Mouse (Mus musculus) right cerebral cortex, postnatal 36 days (tissue): ENCODE data around the gene Scap.
"Not testable (repeated sequence)": the region's sequence is repeated elsewhere in the genome, so short reads cannot be mapped to it uniquely, and the experiment has no call there.

Source experiments
- DNase-seq, 2 experiments: peaks; one replicate each; pipeline ENCODE4 v3.0.0; 2022; ENCODE audit warnings: low spot score in 2 of 2, mixed read lengths in 1 of 2

The Scap gene

DNA sequence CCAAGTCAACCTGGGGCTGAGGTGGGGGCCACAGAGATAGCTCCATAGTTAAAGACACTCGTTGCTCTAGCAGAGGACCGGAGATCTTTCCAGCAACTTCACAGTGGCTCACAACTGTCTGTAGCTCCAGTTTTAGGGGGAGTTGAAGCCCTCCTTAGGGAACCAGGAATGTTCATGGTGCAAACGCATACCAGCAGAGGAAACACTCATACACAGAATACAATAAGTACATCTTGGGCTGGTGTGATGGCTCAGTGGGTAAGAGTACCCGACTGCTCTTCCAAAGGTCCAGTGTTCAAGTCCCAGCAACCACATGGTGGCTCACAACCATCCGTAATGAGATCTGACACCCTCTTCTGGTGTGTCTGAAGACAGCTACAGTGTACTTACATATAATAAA is 2.2 kb upstream of the Scap start:
- not testable (repeated sequence) for DNase-seq

DNA sequence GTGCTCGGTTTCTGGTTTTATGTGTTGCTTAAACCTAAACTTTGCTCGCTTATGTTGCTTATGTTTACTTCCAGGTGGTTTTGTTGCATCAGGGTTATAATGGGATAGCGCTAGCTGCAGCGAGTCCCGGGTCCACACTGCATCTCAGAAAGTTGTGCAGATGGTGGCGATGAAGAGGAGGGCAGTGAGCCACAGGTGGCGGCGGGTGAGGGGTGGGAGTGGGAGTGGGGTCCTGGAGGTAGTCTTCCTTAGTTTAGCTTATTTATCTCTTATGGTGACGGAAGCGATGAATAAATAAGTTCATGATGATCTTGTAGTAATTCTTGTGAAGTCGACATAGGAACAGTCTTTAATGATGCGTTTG is 790 bp downstream of the Scap start:
- DNase-seq: no peak

DNA sequence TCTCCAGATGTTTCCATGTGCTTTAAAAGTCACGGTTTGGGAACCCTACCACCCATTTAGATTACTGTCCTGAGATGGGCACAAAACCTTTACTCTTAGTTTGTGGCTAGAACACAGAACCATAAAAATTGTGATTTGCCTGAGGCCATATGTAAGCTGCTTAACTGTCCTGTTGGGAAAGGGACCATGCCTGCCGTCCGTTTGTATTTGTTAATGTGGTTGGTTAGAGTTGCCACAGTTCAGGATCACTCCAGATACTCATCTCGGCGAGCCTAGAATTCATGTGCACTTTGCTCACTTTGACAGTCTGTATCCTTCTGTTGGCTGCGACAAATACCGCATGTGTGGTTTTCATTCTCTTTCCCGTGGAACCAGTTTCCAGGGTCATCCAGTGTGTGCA is 1.8 kb downstream of the Scap start:
- no peak for DNase-seq

DNA sequence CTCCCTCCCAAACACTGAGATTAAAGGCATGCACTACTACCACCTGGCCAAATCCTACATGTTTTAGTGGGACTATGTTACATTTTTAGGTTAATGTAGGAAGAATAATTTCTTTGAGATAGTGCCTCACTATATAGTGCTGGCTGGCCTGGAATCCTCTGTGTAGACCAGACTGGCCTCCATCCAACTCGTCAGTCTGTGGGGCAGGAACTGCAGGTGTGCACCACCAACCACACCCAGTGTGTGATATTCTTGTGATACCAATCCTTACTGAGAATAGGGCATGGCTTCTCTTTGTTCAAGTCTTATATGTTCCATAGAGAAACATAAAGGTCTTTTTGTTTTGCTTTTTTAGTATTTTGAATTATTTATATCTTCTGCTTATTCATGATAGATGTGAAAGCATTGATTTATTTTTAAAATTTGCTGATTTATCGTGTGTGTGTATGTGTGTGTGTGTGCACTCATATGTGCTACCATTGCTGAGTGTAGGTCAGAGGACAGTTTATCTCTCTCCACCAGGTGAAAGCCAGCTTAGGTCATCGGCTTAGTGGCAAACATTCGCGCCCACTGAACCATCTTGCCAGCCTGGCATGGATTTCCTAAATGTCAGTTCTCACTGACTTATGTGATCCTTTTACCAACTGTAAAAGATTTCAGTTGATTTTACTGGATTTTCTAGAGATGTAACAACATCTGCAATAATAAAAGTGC is 7.1 kb downstream of the Scap start:
- DNase-seq: no peak

DNA sequence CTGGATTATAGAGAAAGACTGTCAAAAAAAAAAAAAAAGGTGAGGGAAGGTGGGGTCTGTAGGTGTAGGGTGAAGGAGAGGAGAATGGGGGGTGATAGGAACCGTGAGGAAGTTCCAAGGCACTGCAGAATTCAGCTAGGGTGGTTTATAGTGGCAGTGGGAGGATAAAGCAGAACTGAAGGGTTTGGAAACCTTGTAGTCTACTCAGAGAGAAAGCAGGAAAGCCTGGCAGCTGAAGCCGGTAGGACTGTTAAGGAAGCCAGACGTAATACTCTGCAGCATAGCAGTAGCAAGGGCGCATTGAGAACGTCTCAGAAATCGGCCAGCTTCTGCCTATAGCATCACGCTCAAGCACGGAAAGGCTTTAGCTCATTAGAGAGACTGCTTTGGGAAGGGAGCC is 8.9 kb downstream of the Scap start:
- peak in 1 of 2 experiments; percentile 14 for DNase-seq

DNA sequence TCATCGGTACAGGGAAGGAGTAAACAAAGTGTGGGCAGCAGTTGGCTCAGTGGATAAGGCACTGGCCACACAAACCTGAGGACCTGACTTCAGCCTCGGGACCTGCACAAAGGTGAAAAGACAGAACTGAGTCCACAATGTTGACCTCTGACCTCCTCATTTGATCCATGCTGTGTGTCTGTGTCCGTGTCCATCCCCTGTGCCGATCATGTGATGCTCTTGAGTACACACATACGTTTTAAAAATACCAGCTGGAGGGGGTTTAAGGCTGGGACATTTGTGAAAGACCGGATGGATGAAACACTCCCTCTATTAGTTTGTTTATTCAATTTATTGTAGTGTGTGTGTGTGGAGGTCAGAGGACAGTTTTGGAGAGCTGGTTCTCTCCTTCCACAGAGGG is 10.7 kb downstream of the Scap start:
- no peak for DNase-seq

DNA sequence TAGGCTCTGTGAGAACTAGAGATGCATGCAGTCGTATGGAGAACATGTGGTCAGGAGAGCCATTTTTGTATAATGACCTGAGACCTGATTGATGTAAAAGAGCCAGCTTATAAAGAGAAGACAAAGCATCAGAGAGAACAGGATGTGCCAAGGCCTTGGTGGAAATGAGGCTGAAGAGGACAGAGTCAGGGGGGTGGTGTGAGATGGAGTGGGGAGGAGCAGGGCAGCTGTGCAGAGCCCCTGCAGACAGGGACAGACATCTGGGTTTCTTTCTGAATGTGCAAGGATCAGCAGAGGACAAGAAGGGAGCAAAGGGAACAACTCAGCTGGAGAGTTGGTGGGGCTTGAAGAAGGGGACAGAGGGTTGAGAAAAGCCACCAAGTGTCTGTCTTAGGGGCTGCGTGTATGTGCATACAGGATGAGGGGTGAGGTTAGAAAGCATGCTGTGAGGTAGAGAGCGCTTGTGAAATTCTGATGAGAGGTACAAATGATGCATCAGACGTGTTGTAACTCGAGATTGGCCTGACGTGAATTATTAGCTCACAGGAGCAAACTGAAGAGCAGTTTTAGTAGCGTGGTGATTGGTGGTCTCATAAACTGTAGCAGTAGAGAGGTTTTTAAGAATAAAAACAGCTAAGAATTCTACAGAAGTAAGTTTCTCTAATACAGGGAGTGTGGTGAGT is 12.1 kb downstream of the Scap start:
- no peak for DNase-seq

DNA sequence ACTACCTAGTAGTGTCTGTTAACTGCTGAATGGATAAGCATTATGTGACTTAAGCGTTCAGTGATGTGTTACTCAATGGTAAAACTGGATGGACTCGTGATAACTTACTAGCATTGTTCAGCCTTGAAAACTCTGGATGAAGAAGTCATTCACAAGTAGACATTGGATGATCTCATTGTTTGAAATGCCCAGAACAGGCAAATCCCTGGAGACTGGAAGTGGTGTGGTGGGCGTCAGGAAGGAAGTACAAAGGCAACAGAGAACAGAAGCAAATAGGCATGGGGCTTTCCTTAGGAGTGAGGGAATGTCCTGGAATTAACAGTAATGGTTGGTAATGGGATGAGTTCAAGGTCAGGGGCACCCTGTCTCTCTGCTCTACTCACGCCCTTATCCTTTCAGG is 15.8 kb downstream of the Scap start:
- DNase-seq: no peak

DNA sequence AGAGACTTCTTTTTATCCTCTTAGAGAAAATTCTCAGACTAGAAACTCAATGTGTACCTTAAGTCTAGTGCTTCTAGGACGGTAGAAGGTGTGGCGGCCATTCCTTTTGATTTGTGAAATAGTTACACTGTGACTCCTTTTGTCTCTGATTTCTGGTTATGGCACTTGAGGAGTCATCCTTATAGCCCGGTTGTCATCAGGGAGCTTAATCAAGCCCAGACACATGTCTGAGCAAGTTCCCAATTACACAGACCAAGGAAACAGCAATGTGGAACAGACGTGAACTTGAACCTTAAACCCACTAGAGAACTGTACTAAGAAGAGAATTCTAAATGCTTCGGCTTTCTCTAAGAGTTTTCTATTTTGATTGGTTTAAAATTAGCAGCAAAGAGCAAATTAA is 17.1 kb downstream of the Scap start:
- no peak for DNase-seq

DNA sequence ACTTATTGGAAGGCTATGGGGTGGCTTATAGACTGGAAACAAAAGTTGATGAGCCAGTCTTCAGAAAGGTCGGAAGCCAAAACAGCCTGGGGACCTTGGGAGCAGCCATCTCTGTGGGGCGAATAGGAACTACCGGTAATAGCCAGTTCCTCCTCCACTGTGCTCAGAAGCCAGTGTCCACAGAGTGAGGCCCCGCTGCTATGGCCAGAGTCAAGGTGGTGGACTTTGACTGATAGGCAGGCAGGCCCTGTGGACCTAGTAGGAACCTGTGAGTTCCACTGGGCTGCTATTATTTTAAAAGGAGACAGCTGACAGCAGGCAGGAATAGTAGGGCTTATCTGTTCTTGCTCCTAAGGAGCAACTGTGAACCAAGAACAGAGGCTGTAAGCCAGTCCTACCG is 17.5 kb downstream of the Scap start:
- no peak for DNase-seq

DNA sequence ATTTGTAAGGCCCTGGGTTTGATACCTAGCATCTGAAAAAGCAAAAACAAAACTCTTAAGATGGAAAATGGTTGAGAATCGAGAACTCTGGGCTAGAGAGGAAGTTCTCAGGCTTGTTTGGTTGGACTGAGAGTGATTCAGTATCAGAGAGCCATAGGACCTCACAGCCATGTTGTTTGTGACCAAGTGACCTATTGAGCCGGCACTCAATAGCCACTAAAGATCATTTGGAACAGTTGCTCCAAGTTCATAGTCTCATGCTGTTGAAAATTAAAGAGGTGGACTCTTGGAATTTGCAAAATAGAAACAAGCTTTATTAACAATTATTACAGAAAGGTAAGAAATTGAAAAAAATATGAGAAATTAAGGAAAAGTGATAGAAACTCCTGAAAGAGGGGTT is 18.3 kb downstream of the Scap start:
- DNase-seq: no peak

DNA sequence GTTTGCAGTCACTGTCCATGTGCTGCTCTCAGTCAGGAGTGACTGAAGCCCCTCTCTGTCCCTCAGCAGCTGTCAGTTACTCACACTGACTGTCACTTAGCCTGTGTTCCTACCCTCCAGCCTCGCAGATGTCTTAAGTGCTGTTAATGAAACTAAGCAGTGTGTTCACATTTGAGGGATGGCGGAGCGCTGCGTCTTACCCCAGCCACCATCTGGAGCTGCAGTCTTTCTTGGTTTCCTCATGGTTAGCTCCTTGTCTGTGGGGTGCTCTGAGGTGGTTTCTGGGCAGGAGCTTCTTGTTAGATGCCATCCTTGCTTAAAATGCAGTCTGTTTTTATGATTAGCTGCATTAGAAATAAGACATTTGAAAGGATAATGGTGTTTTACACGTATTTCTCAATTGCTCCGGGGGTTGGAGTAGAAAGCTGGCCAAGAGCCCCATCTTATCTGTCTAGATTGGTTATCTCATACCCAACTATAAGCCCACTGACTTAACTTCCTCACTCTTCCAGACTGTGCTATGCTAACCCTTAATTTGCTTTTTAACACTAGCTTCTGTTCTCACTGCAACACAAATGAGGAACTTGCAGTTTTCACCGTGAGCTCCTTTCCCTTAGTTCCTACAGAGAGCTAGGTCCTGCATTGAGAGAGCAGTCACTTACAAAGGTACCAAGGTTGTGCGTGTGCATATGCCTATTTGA is 19.0 kb downstream of the Scap start:
- DNase-seq: no peak

DNA sequence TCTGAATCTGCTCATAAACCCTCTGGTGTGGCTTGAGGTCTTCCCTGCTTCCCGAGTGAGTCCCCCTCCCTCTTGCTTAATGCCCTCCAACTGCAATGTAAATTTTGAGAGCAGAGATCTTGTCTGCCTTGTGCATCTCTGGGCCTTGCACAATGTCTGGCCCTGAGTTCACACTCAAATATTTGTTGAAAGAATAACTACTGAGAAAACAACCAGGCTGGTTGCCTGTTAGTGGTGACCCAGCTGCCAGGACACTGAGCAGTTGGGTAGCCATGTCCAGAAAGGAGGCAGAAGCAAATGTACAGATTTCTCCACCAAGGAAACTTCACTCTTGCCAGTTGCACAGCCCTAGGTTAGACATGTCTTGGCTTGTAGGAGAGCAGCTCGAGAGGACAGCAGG is 25.3 kb downstream of the Scap start:
- no peak for DNase-seq

DNA sequence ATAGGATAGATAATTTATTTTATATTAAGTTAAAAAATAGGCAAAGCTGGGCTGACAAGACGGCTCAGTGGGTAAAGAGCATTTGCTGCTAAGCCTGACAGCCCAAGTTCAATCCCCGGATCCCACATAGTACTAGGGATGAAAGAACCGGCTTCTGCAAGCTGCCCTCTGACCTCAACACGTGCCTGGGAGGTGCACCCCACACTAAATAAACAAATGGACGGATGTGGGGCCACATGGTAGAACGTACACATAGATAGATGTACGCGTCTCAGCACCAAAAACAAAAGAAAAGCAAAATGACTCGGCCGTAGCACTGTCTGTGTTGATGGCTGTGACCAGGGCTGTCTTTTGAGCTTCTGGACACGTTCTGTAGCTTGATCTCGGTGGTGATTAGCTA is 28.2 kb downstream of the Scap start:
- DNase-seq: no peak

DNA sequence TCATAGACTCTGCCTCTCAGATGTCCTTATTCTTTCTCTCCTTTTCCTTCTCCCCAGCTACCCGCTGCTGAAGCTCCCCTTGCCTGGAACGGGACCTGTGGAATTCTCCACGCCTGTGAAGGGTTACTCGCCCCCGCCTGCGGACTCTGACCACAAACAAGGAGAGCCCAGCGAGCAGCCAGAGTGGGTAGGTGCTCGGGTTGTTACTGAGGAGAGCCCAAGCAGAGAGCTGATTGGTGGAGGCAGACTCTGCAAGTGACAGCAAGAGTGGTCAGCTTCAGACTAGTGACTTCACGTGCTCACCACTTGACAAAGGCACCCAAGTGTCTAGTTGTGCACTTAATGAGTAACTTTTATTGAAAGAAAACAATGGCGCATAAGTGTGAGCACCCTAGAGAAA is 29.2 kb downstream of the Scap start:
- DNase-seq: no peak

DNA sequence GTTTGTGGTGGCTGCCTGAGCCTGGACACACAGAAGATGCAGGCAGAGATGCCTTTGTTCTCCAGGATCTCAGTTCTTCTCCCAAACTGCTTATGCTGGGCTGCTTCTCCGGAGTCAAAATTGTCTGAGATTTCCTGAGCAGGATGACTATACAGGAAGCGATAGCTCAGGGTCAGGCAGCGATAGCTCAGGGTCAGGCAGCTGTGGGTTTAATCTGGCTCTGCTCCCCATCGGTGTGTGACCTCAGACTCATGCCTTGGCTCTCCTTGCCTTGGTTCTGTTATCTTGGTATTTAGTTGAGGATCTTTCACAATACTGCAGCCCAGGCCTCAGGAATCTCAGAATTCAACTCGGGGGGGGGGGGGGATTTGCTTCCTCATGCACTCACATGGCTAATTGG is 33.7 kb downstream of the Scap start:
- DNase-seq: no peak

DNA sequence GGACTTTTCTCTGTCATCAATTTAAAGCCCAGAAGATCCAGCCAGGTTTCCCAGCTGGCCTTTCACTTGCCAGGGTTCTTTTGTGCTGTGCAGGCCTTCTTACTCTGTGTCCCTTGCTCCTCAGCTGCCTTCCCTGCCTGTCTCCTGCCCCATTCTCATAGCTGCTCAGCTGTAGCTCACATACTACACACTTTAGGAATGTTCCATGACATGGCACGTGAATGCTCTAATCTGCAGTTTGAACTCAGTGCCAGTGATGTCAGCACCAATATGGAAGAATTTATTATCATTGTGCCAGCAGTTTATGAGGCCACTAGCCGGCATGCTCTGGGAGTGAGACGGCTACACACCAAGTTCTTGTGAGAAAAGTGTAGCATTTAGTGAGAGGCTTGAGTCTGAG is 36.8 kb downstream of the Scap start:
- DNase-seq: no peak

DNA sequence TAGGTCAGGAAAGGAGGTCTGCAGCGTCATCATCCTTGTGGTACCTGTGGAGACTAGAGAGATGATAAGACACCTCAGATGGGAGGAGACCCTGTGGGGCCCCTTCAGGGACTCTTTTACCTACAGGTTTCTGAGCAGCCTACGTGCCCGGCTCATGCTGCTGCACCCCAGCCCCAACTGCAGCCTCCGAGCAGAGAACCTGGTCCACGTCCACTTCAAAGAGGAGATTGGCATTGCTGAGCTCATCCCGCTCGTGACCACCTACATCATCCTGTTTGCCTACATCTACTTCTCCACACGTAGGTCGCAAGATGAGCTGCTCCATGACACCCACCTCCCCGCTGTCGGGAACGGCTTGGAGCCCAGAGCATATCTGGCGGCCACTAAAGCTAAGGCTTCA is 40.8 kb downstream of the Scap start:
- no peak for DNase-seq

DNA sequence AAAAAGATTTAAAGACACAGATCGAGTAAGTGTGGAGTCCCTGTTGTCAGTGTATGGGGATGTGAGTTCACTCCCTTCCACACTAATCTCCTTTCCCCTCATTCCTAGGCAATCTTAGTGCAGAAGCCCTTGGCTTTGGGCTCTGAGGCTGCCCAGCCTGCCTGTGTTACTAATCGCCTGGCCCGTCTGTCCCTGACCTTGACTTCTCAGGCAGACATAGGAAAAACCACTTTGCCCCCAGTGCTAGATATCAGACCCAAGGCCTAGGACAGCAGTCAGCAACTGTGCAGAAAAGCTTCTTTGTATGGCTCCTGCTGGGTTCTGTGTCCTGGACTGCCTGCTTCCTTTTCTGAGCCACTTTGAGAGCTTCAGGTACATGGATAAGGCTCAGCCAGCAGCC is 42.6 kb downstream of the Scap start:
- no peak for DNase-seq

DNA sequence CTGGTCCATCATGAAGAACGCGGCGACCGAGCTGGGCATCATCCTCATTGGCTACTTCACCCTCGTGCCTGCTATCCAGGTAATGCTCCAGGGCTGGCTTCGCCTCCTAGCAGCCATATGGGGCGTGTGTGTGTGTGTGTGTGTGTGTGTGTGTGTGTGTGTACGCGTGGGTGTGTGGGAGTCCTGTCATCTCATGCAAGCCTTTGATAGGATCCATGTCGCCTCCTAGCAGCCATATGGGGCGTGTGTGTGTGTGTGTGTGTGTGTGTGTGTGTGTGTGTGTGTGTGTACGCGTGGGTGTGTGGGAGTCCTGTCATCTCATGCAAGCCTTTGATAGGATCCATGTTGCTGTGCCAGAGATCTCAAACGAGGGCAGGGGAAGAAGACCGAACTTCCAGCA is 44.6 kb downstream of the Scap start:
- DNase-seq: not testable (repeated sequence)

DNA sequence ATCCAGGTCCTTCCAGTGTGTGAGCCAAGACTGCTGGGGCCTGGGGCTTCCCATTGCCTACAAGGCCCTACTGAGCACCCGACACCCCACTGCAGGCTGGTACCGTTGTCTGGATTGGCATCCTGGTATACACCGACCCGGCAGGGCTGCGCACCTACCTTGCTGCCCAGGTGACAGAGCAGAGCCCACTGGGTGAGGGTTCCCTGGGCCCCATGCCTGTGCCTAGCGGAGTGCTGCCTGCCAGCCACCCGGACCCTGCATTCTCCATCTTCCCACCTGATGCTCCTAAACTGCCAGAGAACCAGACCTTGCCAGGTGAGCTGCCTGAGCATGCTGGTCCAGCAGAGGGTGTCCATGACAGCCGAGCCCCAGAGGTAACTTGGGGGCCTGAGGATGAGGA is 46.3 kb downstream of the Scap start:
- DNase-seq: no peak

DNA sequence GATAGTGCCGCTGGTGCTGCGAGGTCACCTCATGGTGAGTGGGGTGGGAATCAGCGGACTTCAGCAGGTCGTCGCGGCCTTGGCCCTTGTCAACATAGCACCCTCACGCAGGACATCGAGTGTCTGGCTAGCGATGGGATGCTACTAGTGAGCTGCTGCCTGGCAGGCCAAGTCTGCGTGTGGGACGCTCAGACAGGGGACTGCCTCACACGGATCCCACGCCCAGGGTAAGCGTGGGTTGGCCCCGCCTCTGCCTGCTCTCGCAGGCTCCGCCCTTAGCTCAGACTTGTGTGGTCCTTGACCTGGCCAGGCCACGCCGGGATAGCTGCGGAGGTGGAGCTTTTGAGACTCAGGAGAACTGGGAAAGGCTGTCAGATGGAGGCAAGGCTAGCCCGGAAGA is 47.6 kb downstream of the Scap start:
- DNase-seq: no peak

DNA sequence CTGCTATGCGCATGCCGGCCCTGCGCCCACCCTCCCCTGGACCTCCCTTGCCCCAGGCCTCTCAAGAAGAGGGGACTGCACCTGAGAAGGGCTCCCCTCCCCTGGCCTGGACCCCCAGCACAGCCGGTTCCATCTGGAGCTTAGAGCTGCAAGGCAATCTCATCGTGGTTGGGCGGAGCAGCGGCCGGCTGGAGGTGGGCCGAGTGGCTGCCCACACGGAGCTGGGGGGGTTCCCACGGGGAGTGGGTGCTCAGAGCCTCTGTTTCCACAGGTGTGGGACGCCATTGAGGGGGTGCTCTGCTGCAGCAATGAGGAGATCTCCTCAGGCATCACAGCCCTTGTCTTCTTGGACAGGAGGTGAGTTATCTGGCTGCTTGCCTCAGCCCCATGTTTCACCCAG is 48.2 kb downstream of the Scap start:
- DNase-seq: no peak
